Mouse (Mus musculus) liver, embryonic 13.5 days (tissue): ENCODE measurements around the gene Pltp. TPM values are rescaled to one million over a fixed set of nuclear protein-coding genes. Genes with fewer than 3 reads are reported as not detected.
A peak's percentile ranks its signal among the peaks of the same experiment; 100 is the strongest.
"Not testable (repeated sequence)": the region's sequence is repeated elsewhere in the genome, so short reads cannot be mapped to it uniquely, and the experiment has no call there.

Experiments used
- ATAC-seq: fragments of 200-750 bp; cut with Nextera tagmentation; 2 replicates; pipeline ENCODE4 v1.8.0; 2017; ENCODE audit warnings: low read depth, mild to moderate bottlenecking, moderate number of reproducible peaks, moderate library complexity
- DNase-seq: peaks from one replicate; pipeline ENCODE4 v3.0.0; 2022
- H3K27ac ChIP-seq: fragments of 300-500 bp; sonication (generic); 2 replicates; pipeline ENCODE4 v1.5.1; 2015; ENCODE audit warnings: moderate library complexity, mild to moderate bottlenecking, inconsistent platforms
- H3K27me3 ChIP-seq: fragments of 300-500 bp; sonication (generic); 2 replicates; pipeline ENCODE4 v1.6.1; 2015; ENCODE audit warnings: mild to moderate bottlenecking, inconsistent platforms
- H3K36me3 ChIP-seq: fragments of 300-500 bp; sonication (generic); 2 replicates; pipeline ENCODE4 v1.6.1; 2015; ENCODE audit warnings: mild to moderate bottlenecking, inconsistent platforms
- H3K4me1 ChIP-seq: fragments of 300-500 bp; sonication (generic); replicated peaks from 2 replicates; pipeline ENCODE4 v1.6.1; 2015; ENCODE audit warnings: inconsistent platforms
- H3K4me2 ChIP-seq: fragments of 300-500 bp; sonication (generic); 2 replicates; pipeline ENCODE4 v1.6.1; 2015; ENCODE audit warnings: inconsistent platforms, mild to moderate bottlenecking, moderate library complexity
- H3K4me3 ChIP-seq: fragments of 300-500 bp; sonication (generic); replicated peaks from 2 replicates; pipeline ENCODE4 v1.5.1; 2015; ENCODE audit warnings: mild to moderate bottlenecking, inconsistent platforms
- H3K9ac ChIP-seq: fragments of 300-500 bp; sonication (generic); 2 replicates; pipeline ENCODE4 v1.6.1; 2015; ENCODE audit warnings: mild to moderate bottlenecking, inconsistent platforms
- H3K9me3 ChIP-seq: fragments of 300-500 bp; sonication (generic); replicated peaks from 2 replicates; pipeline ENCODE4 v1.6.1; 2016; ENCODE audit warnings: inconsistent platforms
- WGBS: fragments of 180-500 bp; shearing (Covaris S2); methylation state at CpG from one replicate; pipeline ENCODE4 v1.1.7; 2015; ENCODE audit not compliant: insufficient replicate concordance; 5-methylcytosine and 5-hydroxymethylcytosine counted together
- polyA plus RNA-seq: library from polyadenylated mRNA; unstranded; fragments of >200 nt; fragmentation: Nextera tagmentation; extraction: Ambion mirVana; gene quantifications from 2 replicates; pipeline ENCODE4 v1.2.1, GENCODE M21; 2015

Gene Pltp
- polyA plus RNA-seq, 1 experiment from 2014 or later: 8.3 TPM

DNA sequence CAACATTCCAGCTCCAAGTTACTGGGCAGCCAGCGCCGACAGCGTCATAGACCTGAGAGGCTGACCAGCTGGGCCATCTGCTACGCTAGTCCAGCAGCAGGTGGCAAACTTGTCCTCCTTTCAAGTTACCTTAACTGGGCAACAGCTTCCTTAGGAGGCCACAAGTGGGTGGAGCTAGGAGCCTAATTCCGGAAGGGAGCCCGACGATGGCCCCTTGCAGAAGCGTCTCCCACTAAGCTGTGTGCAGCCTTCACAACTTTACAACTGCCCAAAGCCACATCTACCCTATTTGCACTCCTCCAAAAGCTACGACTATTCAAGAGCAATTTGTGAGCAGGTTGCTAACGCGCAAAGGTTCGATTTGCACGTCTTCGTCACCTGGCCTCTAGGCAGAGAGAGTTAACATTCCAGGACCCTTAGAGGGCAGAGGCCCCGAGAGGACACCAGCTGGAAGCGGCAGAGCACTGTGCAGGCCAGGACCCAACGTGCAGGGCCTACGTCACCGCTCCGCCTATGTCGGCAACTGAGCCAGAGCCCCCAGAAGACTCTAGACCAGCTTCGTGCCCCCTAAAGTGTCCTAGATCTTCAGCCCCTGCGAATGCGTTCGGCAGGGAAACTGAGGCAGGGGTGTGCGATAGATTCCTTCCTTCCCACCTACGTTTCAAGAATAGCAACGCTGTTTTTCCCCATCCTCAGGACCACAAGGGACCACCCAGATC, 21.2 kb upstream of the Pltp start:
- Histone ChIP-seq H3K4me2 (peak overlapping the region; percentile 94), H3K4me1 (peaks cover 46% of the 10 kb centered on the region), H3K4me3 (peak overlapping the region; percentile 98), H3K9me3 (no peaks in the 10 kb centered on the region), H3K27me3 (no peaks in the 10 kb centered on the region), H3K9ac (peak overlapping the region; percentile 99), H3K27ac (peak overlapping the region; percentile 97), H3K36me3 (peaks cover 15% of the 10 kb centered on the region)
- ATAC-seq (peak; percentile 58), DNase-seq (peak; percentile 77)
- 1% methylated on average over 28 of the region's 28 CpGs for WGBS

DNA sequence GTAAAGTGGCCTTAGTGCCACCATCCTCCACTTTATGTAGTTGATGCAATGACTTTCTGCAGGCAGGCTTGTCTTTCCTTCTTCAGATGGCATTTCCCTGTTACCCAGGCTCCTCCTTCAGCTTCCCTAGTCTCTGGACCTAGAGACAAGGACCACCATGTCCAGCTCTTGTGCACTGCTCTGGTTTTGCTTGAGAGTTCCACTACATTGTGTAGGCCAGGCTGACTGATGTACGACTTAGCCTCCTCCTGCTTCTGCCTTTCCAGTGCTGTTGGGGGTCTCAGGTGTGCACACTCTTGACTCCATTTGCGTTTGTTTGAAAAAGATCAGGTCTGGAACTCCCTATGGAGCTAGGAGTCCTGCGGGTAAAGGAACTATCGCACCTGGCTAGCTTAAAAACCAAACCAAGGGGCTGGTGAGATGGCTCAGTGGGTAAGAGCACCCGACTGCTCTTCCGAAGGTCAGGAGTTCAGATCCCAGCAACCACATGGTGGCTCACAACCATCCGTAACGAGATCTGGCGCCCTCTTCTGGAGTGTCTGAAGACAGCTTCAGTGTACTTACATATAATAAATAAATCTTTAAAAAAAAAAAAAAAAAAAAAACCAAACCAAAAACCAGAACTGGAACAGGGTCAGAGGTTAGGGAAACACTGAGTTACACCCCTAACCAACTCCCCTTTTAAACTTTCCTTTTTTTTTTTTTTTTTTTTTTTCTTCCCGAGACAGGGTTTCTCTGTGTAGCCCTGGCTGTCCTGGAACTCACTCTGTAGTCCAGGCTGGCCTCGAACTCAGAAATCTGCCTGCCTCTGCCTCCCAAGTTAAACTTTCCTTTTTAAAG, 20.1 kb upstream of the Pltp start:
- not testable (repeated sequence) for ATAC-seq, H3K27me3 ChIP-seq, H3K36me3 ChIP-seq, H3K9me3 ChIP-seq, DNase-seq
- Histone ChIP-seq H3K4me1 (peaks cover 44% of the 10 kb centered on the region), H3K9ac (peak overlapping the region; percentile 99), H3K27ac (peak overlapping the region; percentile 97), H3K4me3 (peak overlapping the region; percentile 98), H3K4me2 (peak overlapping the region; percentile 94)
- WGBS: 61% methylated on average over 11 of the region's 11 CpGs

DNA sequence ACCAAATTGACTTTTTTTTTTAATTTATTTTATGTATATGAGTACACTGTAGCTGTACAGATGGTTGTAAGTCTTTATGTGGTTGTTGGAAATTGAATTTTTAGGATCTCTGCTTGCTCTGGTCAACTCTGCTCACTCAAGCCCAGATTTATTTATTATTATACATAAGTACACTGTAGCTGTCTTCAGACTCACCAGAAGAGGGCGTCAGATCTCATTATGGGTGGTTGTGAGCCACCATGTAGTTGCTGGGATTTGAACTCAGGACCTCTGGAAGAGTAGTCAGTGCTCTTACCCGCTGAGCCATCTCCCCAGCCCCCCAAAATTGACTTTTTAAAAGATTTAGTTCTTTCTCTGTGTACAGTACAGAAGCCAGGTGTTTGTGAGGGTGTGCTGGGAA, 18.1 kb upstream of the Pltp start:
- not testable (repeated sequence) for H3K9ac ChIP-seq, H3K4me3 ChIP-seq, H3K27ac ChIP-seq, DNase-seq, ATAC-seq, H3K9me3 ChIP-seq, H3K36me3 ChIP-seq, H3K27me3 ChIP-seq, H3K4me2 ChIP-seq
- H3K4me1 ChIP-seq: peaks cover 31% of the 10 kb centered on the region
- 36% methylated on average over 2 of the region's 2 CpGs for WGBS

DNA sequence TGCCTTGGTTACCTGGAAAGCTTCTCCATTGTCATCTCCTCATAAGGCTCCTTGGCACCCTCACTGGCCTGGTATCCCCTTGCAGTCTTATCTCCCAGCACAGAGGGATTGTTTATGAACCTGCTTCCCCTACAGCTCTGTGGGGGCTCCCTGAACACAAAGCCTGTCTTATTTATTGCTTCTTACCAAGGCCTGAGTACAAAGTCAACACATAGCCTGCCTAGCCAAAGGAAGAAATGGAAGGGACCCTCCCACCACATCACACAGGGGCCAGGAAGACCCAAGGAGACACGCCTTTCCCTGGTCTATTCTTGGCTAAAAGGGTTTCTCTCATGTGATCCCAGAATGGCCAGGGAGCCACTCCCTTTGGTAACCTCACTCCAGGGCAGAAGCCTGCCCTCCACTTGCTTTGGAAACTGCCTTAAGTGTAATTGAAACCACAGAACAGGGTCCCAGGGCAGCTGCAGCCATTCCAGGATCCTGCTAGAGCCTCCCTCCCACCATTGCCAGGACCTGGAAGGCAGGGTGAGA, 16.8 kb upstream of the Pltp start:
- Histone ChIP-seq H3K4me1 (peaks cover 26% of the 10 kb centered on the region), H3K36me3 (peaks cover 3% of the 10 kb centered on the region; the same call in 1 of the 2 replicates), H3K27me3 (no peaks in the 10 kb centered on the region), H3K9me3 (no peaks in the 10 kb centered on the region), H3K4me3 (no peak overlapping the region), H3K27ac (0 out of 2 replicates have a peak overlapping the region, but pooled peaks have one; percentile 13), H3K4me2 (no peak overlapping the region), H3K9ac (no peak overlapping the region)
- DNase-seq (no peak), ATAC-seq (no peak)
- 22% methylated on average over 1 of the region's 1 CpGs for WGBS

DNA sequence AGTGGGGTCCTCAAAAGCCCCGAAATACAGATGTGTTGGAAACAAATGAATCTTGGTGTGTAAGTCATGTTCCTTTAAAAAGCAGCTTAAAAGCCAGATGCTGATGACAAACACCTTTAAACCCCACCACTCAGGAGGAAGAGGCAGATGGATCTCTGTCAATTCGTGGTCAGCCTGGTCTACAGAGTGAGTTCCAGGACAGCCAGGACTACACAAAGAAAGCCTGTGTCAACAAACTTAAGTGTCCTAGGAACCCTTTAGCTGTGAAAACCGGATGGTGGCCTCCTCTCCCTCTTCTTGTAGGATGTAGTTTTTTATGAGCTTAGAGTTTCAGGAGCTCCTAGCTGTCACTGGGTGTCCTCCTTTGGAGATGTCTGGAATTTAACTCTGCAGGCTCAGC, 16.1 kb upstream of the Pltp start:
- no peak for ATAC-seq
- 31% methylated on average over 3 of the region's 3 CpGs for WGBS
- Histone ChIP-seq H3K36me3 (peaks cover 3% of the 10 kb centered on the region; the same call in 1 of the 2 replicates), H3K9me3 (no peaks in the 10 kb centered on the region), H3K27ac (no peak overlapping the region), H3K4me1 (peaks cover 25% of the 10 kb centered on the region), H3K27me3 (no peaks in the 10 kb centered on the region), H3K9ac (no peak overlapping the region), H3K4me2 (no peak overlapping the region), H3K4me3 (no peak overlapping the region)
- no peak for DNase-seq

DNA sequence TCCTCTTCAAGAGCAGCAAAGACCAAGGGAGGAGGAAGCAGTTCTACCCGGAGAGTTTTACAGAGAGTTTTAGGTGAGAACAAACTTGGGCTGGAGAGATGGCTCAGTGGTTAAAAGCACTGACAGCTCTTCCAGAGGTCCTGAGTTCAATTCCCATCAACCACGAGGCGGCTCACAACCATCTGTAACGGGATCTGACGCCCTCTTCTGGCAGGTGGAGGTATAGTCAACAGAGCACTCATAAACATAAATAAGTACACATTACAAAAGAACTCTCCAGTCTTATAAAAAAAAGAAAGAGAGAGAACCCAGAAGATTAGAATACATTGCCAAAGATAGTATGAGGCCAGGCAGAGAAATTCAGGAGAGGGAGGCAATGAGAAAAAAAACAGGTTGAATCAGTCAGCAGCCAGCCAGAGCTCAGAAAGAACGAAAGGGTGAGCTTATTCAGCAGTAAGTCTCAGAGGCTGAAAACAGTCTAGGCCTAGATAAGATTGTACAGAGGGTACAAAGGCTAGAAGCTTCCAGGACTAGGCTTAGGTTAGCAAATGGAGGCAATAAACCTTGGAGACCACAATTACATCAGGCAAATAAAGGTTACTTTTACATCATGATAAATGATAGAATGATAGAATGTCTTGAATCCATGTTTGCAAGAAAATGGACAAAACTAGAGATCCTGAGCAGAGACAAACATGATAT, 14.2 kb upstream of the Pltp start:
- H3K4me1 ChIP-seq: peaks cover 17% of the 10 kb centered on the region
- DNase-seq (no peak), ATAC-seq (no peak)
- no peak overlapping the region for H3K27ac ChIP-seq
- no peak overlapping the region for H3K4me2 ChIP-seq
- H3K9ac ChIP-seq: no peak overlapping the region
- no peaks in the 10 kb centered on the region for H3K27me3 ChIP-seq
- H3K4me3 ChIP-seq: no peak overlapping the region
- H3K9me3 ChIP-seq: peaks cover 3% of the 10 kb centered on the region; the same call in 1 of the 2 replicates
- 45% methylated on average over 6 of the region's 6 CpGs for WGBS
- H3K36me3 ChIP-seq: no peaks in the 10 kb centered on the region

DNA sequence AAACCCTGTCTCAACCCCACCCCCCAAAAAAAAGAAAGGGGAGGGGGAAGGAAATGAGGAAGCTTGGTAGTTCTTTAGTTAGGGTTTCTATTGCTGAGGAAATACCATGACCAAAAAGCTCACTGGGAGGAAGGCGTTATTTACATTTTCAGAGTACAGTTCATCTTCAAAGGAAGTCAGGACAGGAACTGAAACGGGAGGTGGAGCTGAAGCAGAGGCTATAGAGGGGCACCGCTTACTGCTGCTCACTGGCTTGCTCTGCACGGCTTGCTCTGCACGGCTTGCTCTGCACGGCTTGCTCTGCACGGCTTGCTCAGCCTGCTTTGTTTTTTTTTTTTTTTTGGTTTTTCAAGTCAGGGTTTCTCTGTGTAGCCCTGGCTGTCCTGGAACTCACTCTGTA, 11.0 kb upstream of the Pltp start:
- H3K4me3 ChIP-seq: no peak overlapping the region
- DNase-seq (no peak), ATAC-seq (no peak)
- peaks cover 3% of the 10 kb centered on the region; the same call in 1 of the 2 replicates for H3K9me3 ChIP-seq
- no peak overlapping the region for H3K27ac ChIP-seq
- 33% methylated on average over 7 of the region's 7 CpGs for WGBS
- no peak overlapping the region for H3K9ac ChIP-seq
- H3K36me3 ChIP-seq: no peaks in the 10 kb centered on the region
- H3K27me3 ChIP-seq: no peaks in the 10 kb centered on the region
- H3K4me1 ChIP-seq: peaks cover 16% of the 10 kb centered on the region
- H3K4me2 ChIP-seq: no peak overlapping the region

DNA sequence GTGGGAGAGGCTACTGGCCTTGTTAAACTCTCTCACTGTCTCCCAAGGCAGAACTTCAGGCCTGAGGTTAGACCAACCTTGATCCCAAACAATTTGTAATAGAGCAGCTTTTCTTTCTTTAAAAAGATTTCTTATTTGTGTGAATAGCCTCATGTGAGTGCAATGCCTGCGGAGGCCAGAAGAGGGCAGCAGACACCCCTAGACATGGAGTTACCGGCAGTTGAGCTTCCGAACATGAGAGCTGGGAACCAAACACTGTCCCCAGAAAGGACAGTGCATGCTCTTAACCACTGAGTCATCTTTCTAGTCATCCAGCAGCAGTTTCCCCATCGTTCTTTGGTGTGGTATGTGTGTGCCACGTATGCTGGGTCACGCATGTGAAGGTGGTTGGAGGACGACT, 10.1 kb upstream of the Pltp start:
- H3K9me3 ChIP-seq: peaks cover 3% of the 10 kb centered on the region; the same call in 1 of the 2 replicates
- 85% methylated on average over 7 of the region's 7 CpGs for WGBS
- DNase-seq: no peak
- no peak overlapping the region for H3K9ac ChIP-seq
- ATAC-seq: no peak
- peaks cover 16% of the 10 kb centered on the region for H3K4me1 ChIP-seq
- peak overlapping the region; percentile 55 for H3K27ac ChIP-seq
- H3K4me3 ChIP-seq: no peak overlapping the region
- H3K27me3 ChIP-seq: no peaks in the 10 kb centered on the region
- H3K36me3 ChIP-seq: no peaks in the 10 kb centered on the region
- no peak overlapping the region for H3K4me2 ChIP-seq

DNA sequence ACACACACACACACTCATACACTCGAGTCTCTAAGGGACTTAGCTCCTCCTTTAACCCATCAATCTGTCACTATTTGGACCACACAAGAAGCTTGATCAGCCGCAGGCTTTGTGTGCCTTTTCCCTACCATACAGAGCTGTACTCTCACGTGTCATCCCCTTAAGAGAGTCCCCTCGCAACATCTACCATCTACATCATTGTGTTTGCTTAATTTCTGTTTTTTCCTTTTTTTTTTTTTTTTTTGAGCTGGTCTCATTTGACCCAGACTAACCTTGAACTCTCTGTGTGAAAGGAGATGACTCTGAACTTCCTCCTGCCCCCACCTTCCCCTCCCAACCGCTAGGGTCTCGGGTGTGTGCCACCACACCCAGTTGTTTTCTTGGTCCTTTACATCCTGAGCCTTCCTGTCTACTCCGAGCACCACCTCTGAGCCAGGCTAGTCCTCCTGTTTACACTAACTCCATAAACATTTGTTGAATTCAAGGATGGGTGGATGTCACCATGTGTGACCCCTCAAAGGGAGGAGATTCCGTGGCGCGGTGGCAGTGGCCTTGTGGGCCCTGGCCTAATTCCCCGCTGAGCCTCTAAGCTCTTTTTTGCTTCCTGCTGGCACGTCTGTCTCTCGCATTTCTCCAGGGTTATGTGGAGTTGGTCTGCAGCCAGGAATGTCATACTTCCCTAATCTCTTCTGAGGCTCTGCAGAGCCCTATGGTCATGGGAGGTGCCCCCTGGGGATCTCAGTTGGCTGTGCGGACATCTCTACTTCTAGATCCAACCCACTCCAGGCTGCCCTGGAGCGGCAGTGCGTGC, 9.4 kb upstream of the Pltp start:
- Histone ChIP-seq H3K9me3 (peaks cover 3% of the 10 kb centered on the region; the same call in 1 of the 2 replicates), H3K27ac (peak overlapping the region; percentile 55), H3K36me3 (no peaks in the 10 kb centered on the region), H3K4me3 (no peak overlapping the region), H3K4me2 (no peak overlapping the region), H3K27me3 (no peaks in the 10 kb centered on the region), H3K9ac (no peak overlapping the region), H3K4me1 (peaks cover 17% of the 10 kb centered on the region)
- peak; percentile 27; the same call in 1 of the 2 replicates for ATAC-seq
- DNase-seq: no peak
- WGBS: 45% methylated on average over 16 of the region's 16 CpGs

DNA sequence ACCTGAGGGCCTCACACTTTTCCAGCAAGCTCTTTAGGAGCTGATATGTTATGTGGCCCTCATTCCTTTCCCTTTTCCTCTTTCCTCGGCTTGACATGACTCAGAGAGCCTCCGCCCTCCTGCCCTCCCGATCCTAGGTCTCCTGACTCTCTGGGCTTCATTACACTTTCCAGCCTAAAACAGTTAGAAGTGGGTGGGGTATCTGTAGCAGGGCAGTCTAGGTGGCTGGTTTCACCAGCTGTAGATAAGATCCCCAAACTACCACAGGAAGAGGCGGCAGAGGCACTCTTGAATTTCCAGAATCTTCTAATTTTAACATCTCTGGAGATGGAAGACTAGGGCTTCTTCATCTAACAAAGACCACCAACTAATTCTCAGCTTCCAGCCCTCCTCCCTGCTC, 7.1 kb upstream of the Pltp start:
- Histone ChIP-seq H3K4me3 (no peak overlapping the region), H3K9me3 (peaks cover 3% of the 10 kb centered on the region; the same call in 1 of the 2 replicates), H3K27ac (no peak overlapping the region), H3K9ac (no peak overlapping the region), H3K36me3 (no peaks in the 10 kb centered on the region), H3K4me1 (peaks cover 28% of the 10 kb centered on the region), H3K4me2 (no peak overlapping the region), H3K27me3 (peaks cover 8% of the 10 kb centered on the region)
- 30% methylated on average over 4 of the region's 4 CpGs for WGBS
- no peak for DNase-seq
- no peak for ATAC-seq
